Mouse (Mus musculus) lung, postnatal 0 days (tissue): ENCODE results near the gene Tpmt. TPM values are rescaled to one million over a fixed set of nuclear protein-coding genes. Genes with fewer than 3 reads are reported as not detected.

Experiments used
- ATAC-seq: fragments of 200-750 bp; cut with Nextera tagmentation; 2 replicates; pipeline ENCODE4 v1.8.0; 2017; ENCODE audit warnings: moderate library complexity
- DNase-seq: peaks from one replicate; pipeline ENCODE4 v3.0.0-alpha.2; 2016; ENCODE audit warnings: low spot score
- H3K27ac ChIP-seq: fragments of 300-500 bp; sonication (generic); 2 replicates; pipeline ENCODE4 v1.5.1; 2014; ENCODE audit warnings: antibody characterized with exemption, mild to moderate bottlenecking, low read length, mixed read lengths
- H3K27me3 ChIP-seq: fragments of 300-500 bp; sonication (generic); replicated peaks from 2 replicates; pipeline ENCODE4 v1.6.1; 2014; ENCODE audit warnings: low read length, mixed read lengths; ENCODE audit not compliant: insufficient read depth
- H3K36me3 ChIP-seq: fragments of 300-500 bp; sonication (generic); 2 replicates; pipeline ENCODE4 v1.6.1; 2014; ENCODE audit warnings: low read length, mixed read lengths; ENCODE audit not compliant: insufficient read depth
- H3K4me1 ChIP-seq: fragments of 300-500 bp; sonication (generic); 2 replicates; pipeline ENCODE4 v1.6.1; 2014; ENCODE audit warnings: antibody characterized with exemption, low read depth, low read length, mixed read lengths; ENCODE audit not compliant: insufficient read depth
- H3K4me2 ChIP-seq: fragments of 300-500 bp; sonication (generic); replicated peaks from 2 replicates; pipeline ENCODE4 v1.6.1; 2014; ENCODE audit warnings: low read depth, mild to moderate bottlenecking, low read length, moderate library complexity, mixed read lengths
- H3K4me3 ChIP-seq: fragments of 300-500 bp; sonication (generic); 2 replicates; pipeline ENCODE4 v1.5.1; 2014; ENCODE audit warnings: low read depth, low read length
- H3K9ac ChIP-seq: fragments of 300-500 bp; sonication (generic); replicated peaks from 2 replicates; pipeline ENCODE4 v1.6.1; 2014; ENCODE audit warnings: low read depth, mild to moderate bottlenecking
- H3K9me3 ChIP-seq: fragments of 300-500 bp; sonication (generic); 2 replicates; pipeline ENCODE4 v1.6.1; 2016; ENCODE audit warnings: low read length, mixed read lengths
- CTCF ChIP-seq: IDR thresholded peaks from 2 replicates; pipeline ENCODE4 v1.5.1; 2016; ENCODE audit warnings: antibody characterized with exemption, mild to moderate bottlenecking
- EP300 ChIP-seq: IDR thresholded peaks from 2 replicates; pipeline ENCODE4 v1.6.1; 2016; ENCODE audit warnings: antibody characterized with exemption, mild to moderate bottlenecking, control low read depth
- WGBS: fragments of 180-500 bp; shearing (Covaris S2); extraction: QIAGEN DNeasy Blood & Tissue Kit; methylation state at CpG from one replicate; pipeline ENCODE4 v1.1.7; 2014; 5-methylcytosine and 5-hydroxymethylcytosine counted together
- polyA plus RNA-seq: library from polyadenylated mRNA; unstranded; fragments of >200 nt; fragmentation: Nextera tagmentation; extraction: Ambion mirVana; gene quantifications from 2 replicates; pipeline ENCODE4 v1.2.1, GENCODE M21; 2015

Tpmt gene
- polyA plus RNA-seq, 1 experiment from 2014 or later: 6.8 TPM

- ATAC-seq: no peak
- H3K4me2 ChIP-seq: no peak overlapping the region
- TF ChIP-seq EP300: no peak
- no peak for TF ChIP-seq CTCF
- H3K27me3 ChIP-seq: no peaks in the 10 kb centered on the region
- H3K4me3 ChIP-seq: no peak overlapping the region
- WGBS: 68% methylated on average over 4 of the region's 4 CpGs
- no peak overlapping the region for H3K27ac ChIP-seq
- DNase-seq: no peak
- H3K9ac ChIP-seq: no peak overlapping the region
- H3K36me3 ChIP-seq: peaks cover 14% of the 10 kb centered on the region; the same call in 1 of the 2 replicates
- H3K4me1 ChIP-seq: peaks cover 8% of the 10 kb centered on the region; the same call in 1 of the 2 replicates
- no peaks in the 10 kb centered on the region for H3K9me3 ChIP-seq
Observed at GRCm38 (mm10) chr13:47047996-47048395, 3.5 kb upstream of the Tpmt start.

- Histone ChIP-seq H3K36me3 (no peaks in the 10 kb centered on the region), H3K9me3 (no peaks in the 10 kb centered on the region), H3K4me1 (peaks cover 8% of the 10 kb centered on the region; the same call in 1 of the 2 replicates), H3K27ac (peak overlapping the region; percentile 55), H3K27me3 (no peaks in the 10 kb centered on the region), H3K4me3 (peak overlapping the region; percentile 93), H3K4me2 (peak overlapping the region; percentile 98), H3K9ac (peak overlapping the region; percentile 63)
- WGBS: 3% methylated on average over 44 of the region's 45 CpGs
- ATAC-seq: no peak; the same call in 1 of the 2 replicates
- TF ChIP-seq EP300 (no peak), CTCF (no peak)
- peak; percentile 39 for DNase-seq
Observed at GRCm38 (mm10) chr13:47043833-47044616, 512 bp downstream of the Tpmt start.

GRCm38 (mm10) chr13:47043030-47043680, 1.4 kb downstream of the Tpmt start, which contains the start of gene Kdm1b:
TSS of gene Kdm1b (plus strand) at chr13:47043499.
- no peaks in the 10 kb centered on the region for H3K36me3 ChIP-seq
- peak; percentile 97 for ATAC-seq
- peak within 1 kb of the TSS; percentile 63 for H3K9ac ChIP-seq
- H3K9me3 ChIP-seq: no peaks in the 10 kb centered on the region
- DNase-seq: peak; percentile 98
- H3K4me3 ChIP-seq: peak within 1 kb of the TSS; percentile 93
- under 1% methylated on average over 45 of the region's 48 CpGs for WGBS
- no peaks in the 10 kb centered on the region for H3K27me3 ChIP-seq
- peak within 1 kb of the TSS; percentile 98 for H3K4me2 ChIP-seq
- peak within 1 kb of the TSS; percentile 55 for H3K27ac ChIP-seq
- TF ChIP-seq CTCF (no peak), EP300 (no peak)
- peaks cover 8% of the 10 kb centered on the region; the same call in 1 of the 2 replicates for H3K4me1 ChIP-seq

GRCm38 (mm10) chr13:47042024-47042633, 2.4 kb downstream of the Tpmt start:
- peak; percentile 37 for DNase-seq
- no peak overlapping the region; the same call in 1 of the 2 replicates for H3K27ac ChIP-seq

GRCm38 (mm10) chr13:47040061-47040460, 4.5 kb downstream of the Tpmt start:
- ATAC-seq (no peak), DNase-seq (no peak)
- TF ChIP-seq CTCF: no peak
- TF ChIP-seq EP300: no peak
- Histone ChIP-seq H3K4me2 (no peak overlapping the region), H3K4me1 (peaks cover 8% of the 10 kb centered on the region; the same call in 1 of the 2 replicates), H3K9me3 (no peaks in the 10 kb centered on the region), H3K27me3 (no peaks in the 10 kb centered on the region), H3K36me3 (no peaks in the 10 kb centered on the region), H3K9ac (no peak overlapping the region), H3K27ac (no peak overlapping the region), H3K4me3 (no peak overlapping the region)
- 81% methylated on average over 5 of the region's 5 CpGs for WGBS

More at GRCm38 (mm10) chr13:47042024-47042633, 2.4 kb downstream of the Tpmt start:
- Histone ChIP-seq H3K4me2 (peak overlapping the region; percentile 64; the same call in 1 of the 2 replicates), H3K4me1 (peaks cover 8% of the 10 kb centered on the region; the same call in 1 of the 2 replicates), H3K9me3 (no peaks in the 10 kb centered on the region), H3K4me3 (0 out of 2 replicates have a peak overlapping the region, but pooled peaks have one; percentile 93), H3K9ac (no peak overlapping the region), H3K27me3 (no peaks in the 10 kb centered on the region), H3K36me3 (no peaks in the 10 kb centered on the region)
- TF ChIP-seq EP300 (no peak), CTCF (peak; percentile 25)
- WGBS: 44% methylated on average over 8 of the region's 8 CpGs
- ATAC-seq: no peak

- ATAC-seq (no peak), DNase-seq (no peak)
- H3K36me3 ChIP-seq: no peaks in the 10 kb centered on the region
- H3K4me3 ChIP-seq: no peak overlapping the region
- H3K27ac ChIP-seq: no peak overlapping the region
- no peaks in the 10 kb centered on the region; the same call in 1 of the 2 replicates for H3K4me1 ChIP-seq
- no peak overlapping the region for H3K9ac ChIP-seq
- no peak for TF ChIP-seq CTCF
- no peak for TF ChIP-seq EP300
- no peaks in the 10 kb centered on the region for H3K27me3 ChIP-seq
- no peaks in the 10 kb centered on the region for H3K9me3 ChIP-seq
- 78% methylated on average over 6 of the region's 6 CpGs for WGBS
- H3K4me2 ChIP-seq: no peak overlapping the region
Observed at GRCm38 (mm10) chr13:47037946-47038345, 6.6 kb downstream of the Tpmt start.
